ENCODE assay signal across 15 mouse cellular contexts in the genomic region with DNA sequence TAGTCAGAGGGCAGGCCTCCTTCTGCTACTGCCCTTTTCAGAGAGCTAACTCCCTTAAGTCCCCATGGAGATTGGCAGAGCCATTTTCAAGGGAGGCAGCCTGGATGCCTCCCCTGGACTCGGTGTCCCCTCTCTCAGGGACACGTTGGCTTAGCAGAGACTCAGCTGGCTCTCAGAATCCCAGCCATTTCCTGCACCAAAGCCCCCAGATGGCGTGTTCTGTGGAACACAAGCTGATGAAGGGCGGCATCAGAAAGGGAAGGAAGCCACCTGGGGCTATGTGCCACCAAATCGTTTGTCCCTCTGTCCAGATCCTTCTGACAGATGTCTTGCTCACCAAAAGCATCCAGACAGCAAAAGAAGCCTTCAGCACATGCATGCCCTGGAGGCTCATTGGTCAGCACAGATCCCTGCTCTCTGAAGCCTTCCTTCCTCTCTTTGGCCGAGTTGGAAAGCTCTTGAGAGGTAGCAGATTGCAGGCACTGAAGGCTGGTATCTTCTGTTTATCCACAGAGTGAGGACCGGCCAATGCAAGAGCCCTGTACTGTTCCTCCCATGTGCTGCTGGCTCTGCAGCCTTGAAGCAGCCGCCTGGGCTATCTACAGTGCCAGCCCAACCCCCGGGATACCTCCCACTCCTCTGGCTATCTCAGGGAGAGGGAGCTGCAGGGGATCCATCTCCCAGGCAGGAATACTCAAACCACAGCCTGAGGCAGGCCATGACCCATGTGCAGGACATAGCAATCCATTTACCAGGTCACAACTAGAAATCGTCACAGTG.
DNase-seq lines count a peak whose midpoint lies in the region; ATAC-seq lines count a peak whose summit lies in the region.
"Had no signal": no experiment of that assay in that cellular context is flagged by ENCODE, and none has a peak within 500 bp of the region (broad histone marks: within the 10 kb centered on the region; RNA-seq: fewer than 3 reads in every experiment).

No protein-coding gene starts in this region.

- peak; percentile 62 for ATAC-seq in frontal cortex, adult (ENCODE audit: low TSS enrichment)
- ATAC-seq in megakaryocyte progenitor cell, adult 5-6 weeks (replicated peaks; ENCODE audit: poor library complexity), result no peak
- ATAC-seq: hindbrain, embryonic 16.5 days had no signal

- DNase-seq in frontal cortex, postnatal 25 days (ENCODE audit: low spot score in 2 of 2), result no peak
- DNase-seq in layer of hippocampus, adult 11-12 months (ENCODE audit: low spot score), result peak; percentile 51
- no peak for DNase-seq in layer of hippocampus, adult 9-10 months (ENCODE audit: low spot score)
- peak; percentile 11 for DNase-seq in right cerebral cortex, postnatal 14 days
- no peak for DNase-seq in right cerebral cortex, adult 18-20 months
- DNase-seq in yolk sac, embryonic 10.5 days (ENCODE audit: low spot score), result peak; percentile 27
- DNase-seq: adrenal gland, postnatal 25 days; cerebellum, adult 9-10 months; gastrocnemius, postnatal 25 days; kidney, adult 11 months; midbrain, embryonic 14.5 days; thymus, adult 18-20 months had no signal

Comparison
In these comparisons a context has a peak if more than half of its experiments do, and no peak if none do; other contexts are left out.
1. DNase-seq: peak in layer of hippocampus, adult 11-12 months (single experiment), right cerebral cortex, postnatal 14 days (single experiment) and yolk sac, embryonic 10.5 days (single experiment); none in frontal cortex, postnatal 25 days (0 of 2), layer of hippocampus, adult 9-10 months (single experiment) and right cerebral cortex, adult 18-20 months (single experiment).